Mouse (Mus musculus) myocyte (in vitro differentiated cells): Measurements from ENCODE around the gene Tfdp1. TPM values are rescaled to one million over a fixed set of nuclear protein-coding genes. Genes with fewer than 3 reads are reported as not detected.

ENCODE experiments used
- H3K27me3 ChIP-seq: one replicate; pipeline ENCODE4 v1.6.1; 2011; ENCODE audit not compliant: control insufficient read depth, insufficient read depth, insufficient read length
- H3K36me3 ChIP-seq: one replicate; pipeline ENCODE4 v1.6.1; 2011; ENCODE audit not compliant: control insufficient read depth, insufficient read depth
- H3K4me2 ChIP-seq: one replicate; pipeline ENCODE4 v1.6.1; 2011; ENCODE audit warnings: low read depth, control low read depth
- H3K4me3 ChIP-seq: one replicate; pipeline ENCODE4 v1.5.1; 2011; ENCODE audit warnings: mild to moderate bottlenecking, control low read depth, moderate library complexity
- H3K79me2 ChIP-seq: one replicate; pipeline ENCODE4 v1.6.1; 2011; ENCODE audit not compliant: control insufficient read depth, insufficient read depth
- H3ac ChIP-seq: one replicate; pipeline ENCODE4 v1.6.1; 2011; ENCODE audit not compliant: control insufficient read depth, insufficient read length
- CEBPB ChIP-seq: IDR thresholded peaks from 2 replicates; pipeline ENCODE4 v1.6.1; 2011; ENCODE audit warnings: mild to moderate bottlenecking, moderate library complexity; ENCODE audit not compliant: poor library complexity, insufficient read depth, severe bottlenecking
- E2F4 ChIP-seq: IDR thresholded peaks from one replicate; pipeline ENCODE4 v1.6.1; 2011; ENCODE audit warnings: mild to moderate bottlenecking, control low read depth, moderate library complexity; ENCODE audit not compliant: insufficient read depth
- MAX ChIP-seq: IDR thresholded peaks from one replicate; pipeline ENCODE4 v1.6.1; 2011; ENCODE audit warnings: low read depth, mild to moderate bottlenecking, control low read depth
- MYOD1 ChIP-seq, 3 experiments: IDR thresholded peaks; one replicate each; pipeline ENCODE4 v1.6.1; 2011; ENCODE audit warnings: control low read depth in 2 of 3, low read depth in 2 of 3, mild to moderate bottlenecking in 2 of 3, moderate library complexity in 1 of 3; ENCODE audit not compliant: insufficient read length in 2 of 3, control insufficient read depth in 1 of 3
- MYOG ChIP-seq, 3 experiments: IDR thresholded peaks; one replicate each; pipeline ENCODE4 v1.6.1; 2011; ENCODE audit warnings: control low read depth in 2 of 3, low read depth in 2 of 3, mild to moderate bottlenecking in 2 of 3; ENCODE audit not compliant: insufficient read length in 2 of 3, control insufficient read depth in 1 of 3, insufficient read depth in 1 of 3
- POLR2A ChIP-seq: IDR thresholded peaks from one replicate; pipeline ENCODE4 v1.6.1; 2011; ENCODE audit warnings: low read depth, mild to moderate bottlenecking, control low read depth, moderate library complexity; ENCODE audit not compliant: insufficient read length
- POLR2AphosphoS2 ChIP-seq: IDR thresholded peaks from one replicate; pipeline ENCODE4 v1.6.1; 2011; ENCODE audit warnings: low read depth, control low read depth; ENCODE audit not compliant: insufficient read length
- REST ChIP-seq: IDR thresholded peaks from one replicate; pipeline ENCODE4 v1.6.1; 2011; ENCODE audit warnings: mild to moderate bottlenecking, control low read depth, moderate library complexity; ENCODE audit not compliant: insufficient read depth, insufficient read length
- SRF ChIP-seq: IDR thresholded peaks from one replicate; pipeline ENCODE4 v1.6.1; 2011; ENCODE audit warnings: low read depth; ENCODE audit not compliant: control insufficient read depth, insufficient read length
- TCF12 ChIP-seq: IDR thresholded peaks from one replicate; pipeline ENCODE4 v1.6.1; 2011; ENCODE audit warnings: mild to moderate bottlenecking, control low read depth; ENCODE audit not compliant: poor library complexity, insufficient read depth, severe bottlenecking
- TCF3 ChIP-seq: IDR thresholded peaks from one replicate; pipeline ENCODE4 v1.6.1; 2011; ENCODE audit warnings: low read depth, control low read depth; ENCODE audit not compliant: insufficient read length
- USF1 ChIP-seq: IDR thresholded peaks from one replicate; pipeline ENCODE4 v1.6.1; 2011; ENCODE audit warnings: low read depth, mild to moderate bottlenecking, control low read depth, moderate library complexity
- polyA plus RNA-seq: library from polyadenylated mRNA; unstranded; fragments of >200 nt; fragmentation: generic; extraction: Trizol; gene quantifications from one replicate; pipeline ENCODE4 v1.2.1, GENCODE M21; 2012; ENCODE audit warnings: missing spikeins

Tfdp1 gene
- polyA plus RNA-seq, 1 experiment = 40.8 TPM

DNA sequence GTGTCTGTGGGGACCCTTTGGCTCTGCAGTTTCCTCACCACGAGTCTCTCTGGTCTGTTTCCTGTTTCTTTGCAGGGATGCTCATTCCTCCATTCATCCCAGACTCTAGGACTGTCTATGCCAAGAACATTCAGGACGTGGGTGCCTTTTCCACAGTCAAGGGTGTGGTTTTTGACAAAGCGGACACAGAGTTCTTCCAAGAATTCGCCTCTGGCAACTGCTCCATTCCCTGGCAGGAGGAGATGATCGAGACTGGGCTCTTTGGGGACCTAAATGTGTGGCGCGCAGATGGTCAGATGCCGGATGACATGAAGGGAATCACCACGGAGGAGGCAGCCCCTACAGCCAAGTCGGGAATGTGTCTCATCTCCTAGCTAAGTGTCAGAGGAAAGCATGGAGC is 77.3 kb downstream of the Tfdp1 start:
- Histone ChIP-seq H3K36me3 (no peaks in the 10 kb centered on the region), H3K79me2 (no peaks in the 10 kb centered on the region), H3K27me3 (peaks cover 32% of the 10 kb centered on the region), H3ac (no peak overlapping the region), H3K4me3 (no peak overlapping the region), H3K4me2 (no peak overlapping the region)
- TF ChIP-seq MYOD1 (IDR thresholded peaks at IDR 0.05; ENCODE audit: control insufficient read depth in 1 of 3, insufficient read length in 2 of 3, low read depth in 2 of 3) (no peak), CEBPB (no peak), TCF3 (no peak), TCF12 (no peak)

DNA sequence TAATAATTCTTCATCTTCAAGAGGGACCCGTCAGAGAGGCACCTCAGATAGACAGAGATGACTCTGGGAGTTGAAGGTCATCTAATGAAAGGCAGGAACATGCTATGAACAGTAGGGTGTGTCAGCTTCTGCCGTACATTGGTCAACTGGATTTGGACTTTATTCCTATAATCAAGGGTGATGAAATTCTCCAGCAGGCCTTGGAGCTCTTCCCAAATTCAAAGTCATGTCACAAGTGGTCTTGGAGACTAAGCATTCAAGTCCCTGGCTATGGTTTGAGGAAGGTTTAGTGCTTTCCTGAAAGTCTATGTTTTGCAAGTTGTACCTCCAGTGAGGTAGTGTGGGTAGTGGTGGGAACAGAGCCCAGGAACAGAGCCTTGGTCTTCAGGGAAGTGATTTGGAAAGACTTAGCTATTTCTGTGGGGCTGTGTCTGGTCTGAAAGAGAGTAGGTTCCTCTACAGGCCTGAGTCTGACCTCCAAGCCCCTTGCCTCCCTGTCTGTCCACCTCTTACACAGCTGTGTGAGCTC is 80.6 kb downstream of the Tfdp1 start:
- peaks cover 24% of the 10 kb centered on the region for H3K27me3 ChIP-seq
- no peak for TF ChIP-seq MAX
- H3ac ChIP-seq = no peak overlapping the region
- no peaks in the 10 kb centered on the region for H3K36me3 ChIP-seq
- H3K4me3 ChIP-seq = no peak overlapping the region
- no peak overlapping the region for H3K4me2 ChIP-seq
- H3K79me2 ChIP-seq = no peaks in the 10 kb centered on the region

DNA sequence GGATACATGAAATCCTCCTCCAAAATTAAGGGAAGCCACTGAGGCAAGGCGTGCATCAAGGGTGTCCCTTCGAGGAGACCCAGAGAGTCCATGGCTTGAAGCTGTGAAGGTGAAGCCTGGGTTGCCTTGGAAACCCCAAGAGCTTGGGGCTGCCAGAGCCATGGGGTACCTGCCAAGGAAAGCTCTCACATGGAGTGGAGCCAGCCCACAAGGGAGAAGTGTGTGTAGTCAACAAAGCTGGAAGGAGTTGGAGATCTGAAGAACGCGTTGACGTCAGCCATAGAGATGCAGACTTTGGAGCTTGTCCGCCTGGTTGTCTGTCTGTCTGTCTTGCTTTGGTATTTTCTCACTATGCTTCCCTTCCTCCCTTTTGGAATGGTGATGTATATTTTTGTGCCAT is 82.4 kb downstream of the Tfdp1 start:
- no peak overlapping the region for H3K4me2 ChIP-seq
- H3ac ChIP-seq = no peak overlapping the region
- H3K4me3 ChIP-seq = no peak overlapping the region
- no peaks in the 10 kb centered on the region for H3K79me2 ChIP-seq
- TF ChIP-seq USF1 (no peak), TCF12 (no peak), TCF3 (no peak), REST (no peak), MYOG (IDR thresholded peaks at IDR 0.05; ENCODE audit: control insufficient read depth in 1 of 3, insufficient read depth in 1 of 3, insufficient read length in 2 of 3, low read depth in 2 of 3) (no peak), MYOD1 (IDR thresholded peaks at IDR 0.05; ENCODE audit: control insufficient read depth in 1 of 3, insufficient read length in 2 of 3, low read depth in 2 of 3) (no peak)
- H3K27me3 ChIP-seq = peaks cover 8% of the 10 kb centered on the region
- no peaks in the 10 kb centered on the region for H3K36me3 ChIP-seq

DNA sequence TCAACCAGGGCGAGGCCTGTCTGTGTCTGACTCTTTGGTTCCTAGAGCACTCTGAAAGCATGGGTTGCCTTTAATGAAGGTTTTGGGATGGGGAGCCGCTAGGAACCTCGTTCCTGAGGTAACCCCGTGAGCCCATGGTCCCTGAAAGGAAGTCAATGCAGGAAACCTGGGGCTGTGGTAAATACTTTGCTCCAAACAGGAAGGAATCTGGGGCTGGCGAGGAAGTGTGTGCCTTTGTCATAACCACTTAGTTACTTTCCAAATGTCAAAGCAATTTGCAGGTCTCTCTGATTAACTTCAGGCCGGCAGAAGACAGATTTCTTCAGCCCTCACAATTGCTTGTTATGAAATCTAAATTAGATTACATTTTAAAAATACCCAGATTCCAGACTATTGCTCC is 88.8 kb downstream of the Tfdp1 start:
- no peak for TF ChIP-seq MYOG (IDR thresholded peaks at IDR 0.05; ENCODE audit: control insufficient read depth in 1 of 3, insufficient read depth in 1 of 3, insufficient read length in 2 of 3, low read depth in 2 of 3)
- TF ChIP-seq POLR2AphosphoS2 = no peak
- TF ChIP-seq MYOD1 (IDR thresholded peaks at IDR 0.05; ENCODE audit: control insufficient read depth in 1 of 3, insufficient read length in 2 of 3, low read depth in 2 of 3) = no peak
- TF ChIP-seq MAX = no peak
- no peak for TF ChIP-seq REST
- no peak for TF ChIP-seq SRF
- TF ChIP-seq USF1 = no peak
- no peak for TF ChIP-seq E2F4
- TF ChIP-seq POLR2A = no peak
- no peak for TF ChIP-seq CEBPB
- no peak for TF ChIP-seq TCF12
- no peak for TF ChIP-seq TCF3
- Histone ChIP-seq H3K4me3 (no peak overlapping the region), H3K36me3 (no peaks in the 10 kb centered on the region), H3K79me2 (no peaks in the 10 kb centered on the region), H3ac (no peak overlapping the region), H3K4me2 (no peak overlapping the region), H3K27me3 (peaks cover 38% of the 10 kb centered on the region)

Other genes with a start within 250 kb of the Tfdp1 start
- gene Pcid2, start 233.3 kb upstream of the Tfdp1 start, polyA plus RNA-seq = 19.5 TPM
- 61.3 TPM for gene Cul4a, start 233.1 kb upstream of the Tfdp1 start, polyA plus RNA-seq
- 531 TPM for gene Lamp1, start 179.6 kb upstream of the Tfdp1 start, polyA plus RNA-seq
- gene Grtp1, start 138.1 kb upstream of the Tfdp1 start, polyA plus RNA-seq = 34.4 TPM
- 17.8 TPM for gene Adprhl1, start 84.6 kb upstream of the Tfdp1 start, polyA plus RNA-seq
- gene Dcun1d2, start 50.6 kb upstream of the Tfdp1 start, polyA plus RNA-seq = 15.3 TPM
- 28.2 TPM for gene Tmco3, start 50.6 kb upstream of the Tfdp1 start, polyA plus RNA-seq
- not detected for gene Atp4b, start 58.1 kb downstream of the Tfdp1 start, polyA plus RNA-seq
- gene Grk1, start 66.3 kb downstream of the Tfdp1 start, polyA plus RNA-seq = under 0.01 TPM
- not detected for gene Tmem255b, start 96.4 kb downstream of the Tfdp1 start, polyA plus RNA-seq
- gene Gas6, start 155.7 kb downstream of the Tfdp1 start, polyA plus RNA-seq = 0.50 TPM
- gene 1700029H14Rik, start 223.7 kb downstream of the Tfdp1 start, polyA plus RNA-seq = not detected